Mouse (Mus musculus) kidney, embryonic 16.5 days (tissue): ENCODE data around the gene Cib1. TPM values are rescaled to one million over a fixed set of nuclear protein-coding genes. Genes with fewer than 3 reads are reported as not detected.

Experiments
- ATAC-seq: fragments of 200-750 bp; cut with Nextera tagmentation; 2 replicates; pipeline ENCODE4 v1.8.0; 2017; ENCODE audit warnings: moderate TSS enrichment; ENCODE audit not compliant: low FRiP score, low TSS enrichment
- H3K27ac ChIP-seq: fragments of 300-500 bp; sonication (generic); 2 replicates; pipeline ENCODE4 v1.5.1; 2014; ENCODE audit warnings: low read length
- H3K27me3 ChIP-seq: fragments of 300-500 bp; sonication (generic); 2 replicates; pipeline ENCODE4 v1.6.1; 2014; ENCODE audit warnings: low read length, control low read depth, mixed read lengths; ENCODE audit not compliant: insufficient read depth
- H3K36me3 ChIP-seq: fragments of 300-500 bp; sonication (generic); 2 replicates; pipeline ENCODE4 v1.6.1; 2014; ENCODE audit warnings: low read length, control low read depth, mixed read lengths; ENCODE audit not compliant: insufficient read depth
- H3K4me1 ChIP-seq: fragments of 300-500 bp; sonication (generic); 2 replicates; pipeline ENCODE4 v1.6.1; 2014; ENCODE audit warnings: low read length, control low read depth, mixed read lengths; ENCODE audit not compliant: insufficient read depth
- H3K4me2 ChIP-seq: fragments of 300-500 bp; sonication (generic); replicated peaks from 2 replicates; pipeline ENCODE4 v1.6.1; 2014; ENCODE audit warnings: low read depth, low read length
- H3K4me3 ChIP-seq: fragments of 300-500 bp; sonication (generic); 2 replicates; pipeline ENCODE4 v1.5.1; 2014; ENCODE audit warnings: mild to moderate bottlenecking, low read length
- H3K9ac ChIP-seq: fragments of 300-500 bp; sonication (generic); replicated peaks from 2 replicates; pipeline ENCODE4 v1.6.1; 2014; ENCODE audit warnings: low read length
- H3K9me3 ChIP-seq: fragments of 300-500 bp; sonication (generic); 2 replicates; pipeline ENCODE4 v1.6.1; 2016; ENCODE audit warnings: low read length, control low read depth
- WGBS: fragments of 180-500 bp; shearing (Covaris S2); extraction: QIAGEN DNeasy Blood & Tissue Kit; methylation state at CpG from one replicate; pipeline ENCODE4 v1.1.7; 2014; 5-methylcytosine and 5-hydroxymethylcytosine counted together
- polyA plus RNA-seq: library from polyadenylated mRNA; unstranded; fragments of >200 nt; fragmentation: Nextera tagmentation; extraction: Ambion mirVana; gene quantifications from 2 replicates; pipeline ENCODE4 v1.2.1, GENCODE M21; 2015

The Cib1 gene
- polyA plus RNA-seq, 1 experiment from 2014 or later = 144 TPM

DNA sequence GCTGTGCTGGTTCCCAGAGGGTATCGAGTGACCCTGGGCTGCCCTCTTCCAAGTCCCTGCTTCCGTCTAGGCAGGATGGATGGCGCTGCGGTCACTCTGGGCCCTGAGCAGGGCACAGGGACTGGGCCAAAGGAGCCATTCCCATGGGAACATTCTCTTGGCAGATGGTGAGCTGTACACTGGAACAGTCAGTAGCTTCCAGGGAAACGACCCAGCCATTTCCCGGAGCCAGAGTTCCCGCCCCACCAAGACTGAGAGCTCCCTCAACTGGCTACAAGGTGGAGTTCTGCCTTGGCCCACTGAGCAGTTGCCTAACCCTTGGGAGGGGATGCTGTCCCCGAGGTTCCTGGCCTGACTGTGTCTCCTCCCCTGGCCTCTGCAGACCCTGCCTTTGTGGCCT, 16.0 kb downstream of the Cib1 start:
- Histone ChIP-seq H3K27ac (no peak overlapping the region), H3K9me3 (no peaks in the 10 kb centered on the region), H3K4me1 (no peaks in the 10 kb centered on the region), H3K4me3 (no peak overlapping the region), H3K27me3 (no peaks in the 10 kb centered on the region), H3K36me3 (peaks cover 58% of the 10 kb centered on the region), H3K9ac (peak overlapping the region; percentile 10; the same call in 1 of the 2 replicates), H3K4me2 (no peak overlapping the region)
- 0 out of 2 replicates have a peak, but pooled peaks have one; percentile 21 for ATAC-seq
- 73% methylated on average over 8 of the region's 8 CpGs for WGBS

DNA sequence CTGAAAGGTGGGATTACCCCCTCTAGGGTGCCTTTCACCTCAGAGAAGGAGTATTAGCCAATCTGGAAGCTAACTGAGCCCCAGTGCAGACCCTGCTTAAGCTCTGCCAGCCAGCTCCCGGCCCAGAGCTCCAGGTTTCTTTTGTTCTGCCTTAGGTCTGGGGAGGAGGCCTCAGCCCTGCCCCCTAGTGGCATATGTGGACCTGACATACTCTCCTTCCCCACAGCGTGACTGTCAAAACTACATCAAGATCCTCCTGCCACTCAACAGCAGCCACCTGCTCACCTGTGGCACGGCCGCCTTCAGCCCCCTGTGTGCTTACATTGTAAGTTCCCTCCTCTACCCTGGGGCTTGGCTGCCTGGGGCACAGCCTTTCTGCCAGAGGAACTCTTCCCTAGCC, 17.2 kb downstream of the Cib1 start:
- Histone ChIP-seq H3K4me3 (no peak overlapping the region), H3K27ac (no peak overlapping the region), H3K9me3 (no peaks in the 10 kb centered on the region), H3K9ac (peak overlapping the region; percentile 44), H3K36me3 (peaks cover 48% of the 10 kb centered on the region), H3K4me1 (0 out of 2 replicates have a peak, but pooled peaks cover 3% of the 10 kb centered on the region), H3K4me2 (no peak overlapping the region), H3K27me3 (no peaks in the 10 kb centered on the region)
- peak; percentile 79 for ATAC-seq
- WGBS = 32% methylated on average over 4 of the region's 4 CpGs

DNA sequence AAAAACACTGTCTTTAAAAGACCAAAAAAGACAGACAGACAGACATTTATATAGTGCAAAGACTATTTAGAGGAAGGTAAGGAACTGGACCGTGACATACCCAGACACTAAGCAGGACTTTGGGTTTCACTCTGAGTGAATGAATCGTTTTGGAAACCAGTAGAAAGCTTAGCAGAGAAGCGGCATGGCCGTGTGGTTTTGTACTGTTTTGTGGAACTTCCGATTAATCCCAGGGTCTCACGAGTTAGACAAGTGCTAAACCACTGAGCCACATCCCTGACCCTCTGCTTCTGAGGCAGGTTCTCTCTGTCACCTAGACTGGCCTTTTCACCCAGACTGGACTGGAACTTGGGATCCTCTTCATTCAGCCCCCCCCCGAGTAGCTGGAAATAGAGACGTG, 18.2 kb downstream of the Cib1 start:
- no peak for ATAC-seq
- H3K36me3 ChIP-seq = peaks cover 39% of the 10 kb centered on the region

DNA sequence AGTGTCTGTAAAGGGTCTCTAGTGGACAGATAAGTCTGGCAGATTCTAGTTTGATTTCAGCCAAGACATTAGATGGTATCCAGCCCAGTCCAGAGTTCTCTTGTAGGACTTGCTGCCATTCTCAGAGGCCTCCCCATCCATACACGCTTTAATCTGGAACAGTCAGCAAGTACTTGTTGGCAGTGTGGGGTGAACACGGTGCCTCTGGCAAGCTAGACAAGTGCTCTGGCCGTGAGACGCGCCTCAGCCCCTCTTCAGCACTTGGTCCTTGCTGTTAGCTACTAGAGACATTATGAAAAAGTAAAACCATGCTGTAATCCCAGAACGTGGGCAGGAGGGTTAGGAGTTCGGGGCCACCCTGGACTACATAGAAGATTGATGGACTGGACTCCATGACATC, 19.0 kb downstream of the Cib1 start:
- Histone ChIP-seq H3K27ac (no peak overlapping the region), H3K4me3 (no peak overlapping the region), H3K9me3 (no peaks in the 10 kb centered on the region), H3K27me3 (no peaks in the 10 kb centered on the region), H3K4me1 (peaks cover 21% of the 10 kb centered on the region), H3K9ac (no peak overlapping the region), H3K36me3 (peaks cover 30% of the 10 kb centered on the region), H3K4me2 (no peak overlapping the region)
- 92% methylated on average over 7 of the region's 7 CpGs for WGBS
- no peak for ATAC-seq

More for the DNA sequence above, 18.2 kb downstream of the Cib1 start:
- Histone ChIP-seq H3K27ac (no peak overlapping the region), H3K9me3 (no peaks in the 10 kb centered on the region), H3K9ac (no peak overlapping the region), H3K4me2 (no peak overlapping the region), H3K4me1 (peaks cover 12% of the 10 kb centered on the region), H3K4me3 (no peak overlapping the region), H3K27me3 (no peaks in the 10 kb centered on the region)
- 83% methylated on average over 8 of the region's 8 CpGs for WGBS

DNA sequence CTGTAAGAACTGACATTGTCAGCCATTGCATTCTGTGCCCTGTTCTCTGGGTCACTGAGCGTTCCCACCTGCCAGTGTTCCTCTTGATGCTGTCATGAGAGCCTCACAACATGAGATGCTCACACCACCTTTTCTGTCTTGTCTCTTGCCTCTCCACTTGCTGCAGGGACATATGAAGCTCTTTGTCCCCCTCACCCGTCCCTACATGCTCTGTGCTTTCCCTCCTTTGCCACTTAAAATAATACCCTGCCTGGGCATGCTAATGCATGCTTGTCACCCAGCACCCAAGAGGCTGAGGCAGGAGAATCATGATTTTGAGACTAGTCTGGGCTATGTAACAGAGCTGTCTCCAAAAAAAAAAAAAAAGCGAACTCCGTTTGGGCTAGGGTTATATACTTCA, 21.6 kb downstream of the Cib1 start:
- H3K4me3 ChIP-seq = no peak overlapping the region
- H3K4me2 ChIP-seq = no peak overlapping the region
- peaks cover 12% of the 10 kb centered on the region; the same call in 1 of the 2 replicates for H3K36me3 ChIP-seq
- no peaks in the 10 kb centered on the region for H3K9me3 ChIP-seq
- 84% methylated on average over 4 of the region's 4 CpGs for WGBS
- ATAC-seq = no peak
- peaks cover 47% of the 10 kb centered on the region for H3K4me1 ChIP-seq
- no peaks in the 10 kb centered on the region for H3K27me3 ChIP-seq
- no peak overlapping the region for H3K27ac ChIP-seq
- H3K9ac ChIP-seq = no peak overlapping the region

DNA sequence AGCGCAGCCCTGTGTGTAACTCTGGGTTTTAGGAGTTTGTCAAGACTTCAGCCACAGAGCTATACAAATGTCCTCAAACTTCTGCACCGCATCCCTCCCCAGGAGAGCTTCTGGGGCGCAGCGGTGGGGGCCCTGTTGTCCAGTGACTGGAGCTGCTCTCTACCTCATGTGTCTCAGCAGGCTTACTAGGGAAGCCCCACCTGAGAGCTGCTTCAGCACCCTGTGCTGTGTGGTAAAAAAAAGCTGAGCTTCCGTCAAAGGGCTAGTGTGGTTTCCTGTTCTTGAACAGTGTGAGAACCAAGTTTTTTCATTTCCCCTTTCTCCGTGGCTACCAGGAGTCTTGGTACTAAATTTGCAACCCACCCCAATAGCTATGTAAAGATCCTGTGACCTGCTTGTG, 22.9 kb downstream of the Cib1 start:
- 72% methylated on average over 6 of the region's 6 CpGs for WGBS
- peaks cover 54% of the 10 kb centered on the region for H3K4me1 ChIP-seq
- ATAC-seq = no peak

DNA sequence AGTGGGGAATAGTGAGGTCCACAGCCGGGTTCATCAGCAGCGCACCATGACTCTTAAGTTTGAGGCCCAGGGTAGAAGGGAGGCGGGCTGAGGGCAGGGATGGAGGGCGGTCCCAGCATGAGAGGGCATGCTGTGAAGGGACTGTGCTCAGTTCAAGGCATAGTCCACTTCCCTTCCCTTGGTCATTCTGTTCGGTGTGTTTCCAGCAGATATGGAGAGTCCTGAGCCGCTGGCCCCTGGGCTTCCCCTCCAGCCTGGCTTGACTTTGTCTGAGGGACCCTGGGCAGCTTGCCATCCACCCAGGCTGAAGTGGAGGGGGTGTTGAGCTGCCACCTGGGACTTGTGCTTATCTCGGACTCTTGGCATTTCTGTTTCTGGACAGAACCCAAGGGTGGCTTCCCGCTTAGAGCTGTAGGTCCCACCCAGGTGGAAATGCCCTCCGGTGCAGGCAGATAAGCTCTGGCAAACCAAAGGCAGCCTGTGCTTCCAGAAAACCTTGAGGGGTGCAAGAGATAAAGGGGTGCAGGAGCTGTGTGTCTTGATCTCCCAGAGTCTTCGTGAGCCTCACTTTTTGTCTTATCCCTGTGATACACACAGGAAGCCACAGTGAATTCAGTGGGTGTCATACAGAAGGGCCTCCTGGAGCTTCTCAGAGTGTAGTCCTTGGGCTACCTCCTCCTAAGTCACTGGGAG, 23.7 kb downstream of the Cib1 start:
- Histone ChIP-seq H3K4me2 (no peak overlapping the region), H3K36me3 (peaks cover 7% of the 10 kb centered on the region; the same call in 1 of the 2 replicates), H3K27ac (peak overlapping the region; percentile 32; the same call in 1 of the 2 replicates), H3K4me3 (no peak overlapping the region), H3K9me3 (no peaks in the 10 kb centered on the region), H3K9ac (peak overlapping the region; percentile 29; the same call in 1 of the 2 replicates), H3K27me3 (no peaks in the 10 kb centered on the region), H3K4me1 (peaks cover 54% of the 10 kb centered on the region)
- 76% methylated on average over 10 of the region's 10 CpGs for WGBS
- peak; percentile 46; the same call in 1 of the 2 replicates for ATAC-seq

More for the DNA sequence above, 22.9 kb downstream of the Cib1 start:
- peaks cover 7% of the 10 kb centered on the region; the same call in 1 of the 2 replicates for H3K36me3 ChIP-seq
- H3K4me2 ChIP-seq = no peak overlapping the region
- H3K9me3 ChIP-seq = no peaks in the 10 kb centered on the region
- no peak overlapping the region for H3K9ac ChIP-seq
- H3K27me3 ChIP-seq = no peaks in the 10 kb centered on the region
- H3K4me3 ChIP-seq = no peak overlapping the region
- H3K27ac ChIP-seq = peak overlapping the region; percentile 32; the same call in 1 of the 2 replicates

DNA sequence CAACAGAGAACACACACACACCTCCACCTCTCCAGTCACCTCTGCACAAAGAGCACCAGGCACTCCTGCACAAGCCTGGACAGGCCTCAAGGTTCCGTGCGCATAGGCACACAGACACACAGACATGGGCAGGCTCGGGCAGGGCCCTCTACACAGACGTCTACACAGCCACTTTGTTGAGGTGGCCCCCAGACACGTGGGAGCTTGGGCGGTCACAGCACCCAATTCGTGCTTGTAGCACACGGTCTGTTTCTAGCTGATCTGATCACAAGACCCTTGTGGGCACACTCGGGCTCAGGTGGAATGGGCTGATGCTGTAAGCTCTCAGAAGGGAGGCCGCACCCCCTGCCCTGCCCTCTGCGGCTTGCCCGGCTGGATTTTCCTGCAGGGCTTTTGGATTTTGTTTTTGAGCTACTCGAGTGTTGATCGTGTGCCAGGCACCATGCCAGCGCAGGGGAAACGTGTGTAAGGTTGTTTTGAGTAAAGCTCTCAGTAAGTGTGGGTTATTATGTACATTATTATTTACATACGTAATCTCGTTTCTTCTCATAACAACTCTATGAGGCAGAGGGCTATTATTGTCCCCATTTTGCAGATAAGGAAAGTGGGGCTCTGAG, 24.5 kb downstream of the Cib1 start:
- Histone ChIP-seq H3K4me1 (peaks cover 60% of the 10 kb centered on the region), H3K36me3 (peaks cover 2% of the 10 kb centered on the region; the same call in 1 of the 2 replicates), H3K27me3 (no peaks in the 10 kb centered on the region), H3K4me2 (no peak overlapping the region), H3K9me3 (no peaks in the 10 kb centered on the region), H3K27ac (peak overlapping the region; percentile 26; the same call in 1 of the 2 replicates), H3K9ac (no peak overlapping the region), H3K4me3 (no peak overlapping the region)
- WGBS = 77% methylated on average over 18 of the region's 18 CpGs
- 0 out of 2 replicates have a peak, but pooled peaks have one; percentile 5 for ATAC-seq

DNA sequence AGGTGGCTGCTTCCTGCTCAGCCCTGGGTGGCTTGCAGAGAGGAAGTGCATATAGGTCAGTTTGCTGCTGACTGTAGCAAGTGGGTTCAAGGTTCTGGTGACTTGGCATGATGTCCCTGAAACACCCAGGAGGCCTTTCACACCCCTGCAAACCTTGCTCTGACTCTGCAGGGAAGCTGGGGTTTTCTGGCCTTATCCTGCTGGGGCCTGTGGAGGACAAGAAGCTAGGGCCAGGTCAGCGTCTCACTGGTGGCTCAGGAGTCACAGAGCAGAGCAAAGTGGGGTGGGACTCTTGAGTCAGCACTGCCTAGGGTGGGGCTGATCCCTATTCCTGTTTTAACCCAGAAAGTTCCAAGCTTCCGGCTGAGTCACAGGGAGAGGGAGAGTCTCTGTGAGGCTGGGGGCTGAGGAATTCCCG, 25.3 kb downstream of the Cib1 start:
- peak overlapping the region; percentile 26 for H3K27ac ChIP-seq
- ATAC-seq = peak; percentile 46
- H3K9ac ChIP-seq = 0 out of 2 replicates have a peak overlapping the region, but pooled peaks have one; percentile 25
- 53% methylated on average over 3 of the region's 3 CpGs for WGBS
- no peak overlapping the region for H3K4me3 ChIP-seq
- peaks cover 67% of the 10 kb centered on the region for H3K4me1 ChIP-seq
- H3K36me3 ChIP-seq = no peaks in the 10 kb centered on the region
- no peaks in the 10 kb centered on the region for H3K9me3 ChIP-seq
- no peaks in the 10 kb centered on the region for H3K27me3 ChIP-seq
- no peak overlapping the region for H3K4me2 ChIP-seq
